Mouse (Mus musculus): ENCODE data around the gene Trhde. TPM values are rescaled to one million over a fixed set of nuclear protein-coding genes. Genes with fewer than 3 reads are reported as not detected.

Trhde gene
- 0.13 and 0.16 TPM in 2 replicates for polyA plus RNA-seq (2015; fragmentation: Nextera tagmentation; extraction: Ambion mirVana)

DNA sequence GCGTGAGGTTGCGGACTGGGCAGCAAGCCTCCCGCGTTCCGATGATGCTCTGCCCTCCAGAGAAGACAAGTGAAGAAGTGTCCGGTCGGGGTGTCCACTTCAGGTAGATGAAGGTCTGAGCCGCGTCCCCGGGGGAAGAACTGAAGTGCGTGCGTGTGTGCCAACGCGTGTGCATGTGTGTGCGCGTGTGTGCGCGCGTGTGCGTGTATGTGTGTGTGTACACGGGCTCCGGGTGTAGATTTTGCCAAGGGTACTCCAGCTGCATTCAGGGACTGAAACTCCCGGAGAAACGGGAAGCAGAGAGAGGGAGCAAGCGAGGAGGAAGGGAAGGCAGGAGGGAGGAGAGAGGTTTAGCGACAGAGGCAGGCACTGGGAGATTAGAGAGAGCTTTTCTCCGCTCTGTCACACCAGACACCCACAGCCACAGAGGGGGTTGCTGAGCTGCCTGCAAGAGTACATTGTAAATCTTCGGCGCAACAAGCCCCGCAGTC, at the start of gene Trhde:
Gene Trhde (minus strand): TSS at position 147 of the 491 bp plus-strand sequence.
- no peaks in the 10 kb centered on the region for H3K9me3 ChIP-seq
- ATAC-seq (ENCODE audit: borderline replicate concordance, extremely low read depth, low FRiP score, low TSS enrichment), result no peak
- 2% methylated on average over 26 of the region's 30 CpGs for WGBS
- H3K9ac ChIP-seq, result peak within 1 kb of the TSS; percentile 19; the same call in 1 of the 2 replicates
- H3K27ac ChIP-seq, result no peak within 1 kb of the TSS
- no peaks in the 10 kb centered on the region for H3K36me3 ChIP-seq
- H3K27me3 ChIP-seq, result peaks cover 51% of the 10 kb centered on the region
- H3K4me1 ChIP-seq, result peaks cover 11% of the 10 kb centered on the region; the same call in 1 of the 2 replicates
- H3K4me2 ChIP-seq, result peak within 1 kb of the TSS; percentile 93
- H3K4me3 ChIP-seq, result peak within 1 kb of the TSS; percentile 48

- no peak overlapping the region for H3K27ac ChIP-seq
- no peaks in the 10 kb centered on the region for H3K4me1 ChIP-seq
- no peak overlapping the region for H3K9ac ChIP-seq
- no peaks in the 10 kb centered on the region for H3K27me3 ChIP-seq
- H3K4me3 ChIP-seq, result no peak overlapping the region
- ATAC-seq (ENCODE audit: borderline replicate concordance, extremely low read depth, low FRiP score, low TSS enrichment), result no peak; the same call in 1 of the 2 replicates
- H3K4me2 ChIP-seq, result no peak overlapping the region
- H3K36me3 ChIP-seq, result no peaks in the 10 kb centered on the region
- H3K9me3 ChIP-seq, result no peaks in the 10 kb centered on the region
- 88% methylated on average over 12 of the region's 12 CpGs for WGBS
Measured at GRCm38 (mm10) chr10:114841966-114842365, 39.9 kb upstream of the Trhde start.

- Histone ChIP-seq H3K4me2 (no peak overlapping the region), H3K9me3 (no peaks in the 10 kb centered on the region), H3K27me3 (no peaks in the 10 kb centered on the region), H3K27ac (no peak overlapping the region), H3K4me1 (no peaks in the 10 kb centered on the region), H3K9ac (no peak overlapping the region), H3K36me3 (no peaks in the 10 kb centered on the region), H3K4me3 (no peak overlapping the region)
- no peak for ATAC-seq (ENCODE audit: borderline replicate concordance, extremely low read depth, low FRiP score, low TSS enrichment)
- WGBS, result 73% methylated on average over 5 of the region's 5 CpGs
Measured at GRCm38 (mm10) chr10:114841440-114841839, 39.3 kb upstream of the Trhde start.

DNA sequence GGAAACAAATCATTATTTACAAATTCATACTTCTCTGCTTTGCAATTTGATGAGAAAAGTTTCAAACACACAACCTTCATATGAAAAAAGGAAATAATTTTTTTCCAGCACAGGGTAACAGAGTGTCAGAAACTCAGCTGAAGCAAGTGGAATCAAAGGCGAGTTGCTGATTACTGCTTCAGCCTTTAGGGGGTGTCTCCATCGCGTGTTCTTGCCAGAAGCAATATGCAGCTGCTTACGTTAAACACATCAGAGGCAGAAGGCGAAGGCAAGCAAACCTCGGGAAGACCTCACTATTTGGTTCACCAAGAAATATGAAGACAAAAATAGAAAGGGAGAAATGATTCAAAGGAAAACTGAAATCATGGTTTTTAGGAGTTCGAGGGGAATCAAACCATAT, 29.2 kb upstream of the Trhde start:
- WGBS, result 45% methylated on average over 7 of the region's 7 CpGs
- no peak overlapping the region for H3K27ac ChIP-seq
- H3K27me3 ChIP-seq, result no peaks in the 10 kb centered on the region
- H3K36me3 ChIP-seq, result no peaks in the 10 kb centered on the region
- H3K9ac ChIP-seq, result no peak overlapping the region
- H3K4me3 ChIP-seq, result no peak overlapping the region
- H3K4me2 ChIP-seq, result no peak overlapping the region
- no peak for ATAC-seq (ENCODE audit: borderline replicate concordance, extremely low read depth, low FRiP score, low TSS enrichment)
- H3K4me1 ChIP-seq, result no peaks in the 10 kb centered on the region
- no peaks in the 10 kb centered on the region for H3K9me3 ChIP-seq

- no peak for ATAC-seq (ENCODE audit: borderline replicate concordance, extremely low read depth, low FRiP score, low TSS enrichment)
- WGBS, result 32% methylated on average over 3 of the region's 3 CpGs
- no peak overlapping the region for H3K27ac ChIP-seq
- peaks cover under 1% of the 10 kb centered on the region; the same call in 1 of the 2 replicates for H3K27me3 ChIP-seq
- H3K4me3 ChIP-seq, result no peak overlapping the region
- no peak overlapping the region for H3K9ac ChIP-seq
- H3K36me3 ChIP-seq, result no peaks in the 10 kb centered on the region
- H3K4me2 ChIP-seq, result no peak overlapping the region
- H3K9me3 ChIP-seq, result no peaks in the 10 kb centered on the region
- no peaks in the 10 kb centered on the region for H3K4me1 ChIP-seq
Measured at GRCm38 (mm10) chr10:114808799-114809198, 6.7 kb upstream of the Trhde start.

GRCm38 (mm10) chr10:114805884-114806283, 3.8 kb upstream of the Trhde start:
- peaks cover 29% of the 10 kb centered on the region for H3K27me3 ChIP-seq
- no peak overlapping the region for H3K27ac ChIP-seq
- H3K36me3 ChIP-seq, result no peaks in the 10 kb centered on the region
- WGBS, result 42% methylated on average over 3 of the region's 3 CpGs
- no peak for ATAC-seq (ENCODE audit: borderline replicate concordance, extremely low read depth, low FRiP score, low TSS enrichment)
- H3K9me3 ChIP-seq, result no peaks in the 10 kb centered on the region
- peaks cover 9% of the 10 kb centered on the region; the same call in 1 of the 2 replicates for H3K4me1 ChIP-seq
- H3K9ac ChIP-seq, result no peak overlapping the region
- H3K4me2 ChIP-seq, result no peak overlapping the region
- H3K4me3 ChIP-seq, result no peak overlapping the region

DNA sequence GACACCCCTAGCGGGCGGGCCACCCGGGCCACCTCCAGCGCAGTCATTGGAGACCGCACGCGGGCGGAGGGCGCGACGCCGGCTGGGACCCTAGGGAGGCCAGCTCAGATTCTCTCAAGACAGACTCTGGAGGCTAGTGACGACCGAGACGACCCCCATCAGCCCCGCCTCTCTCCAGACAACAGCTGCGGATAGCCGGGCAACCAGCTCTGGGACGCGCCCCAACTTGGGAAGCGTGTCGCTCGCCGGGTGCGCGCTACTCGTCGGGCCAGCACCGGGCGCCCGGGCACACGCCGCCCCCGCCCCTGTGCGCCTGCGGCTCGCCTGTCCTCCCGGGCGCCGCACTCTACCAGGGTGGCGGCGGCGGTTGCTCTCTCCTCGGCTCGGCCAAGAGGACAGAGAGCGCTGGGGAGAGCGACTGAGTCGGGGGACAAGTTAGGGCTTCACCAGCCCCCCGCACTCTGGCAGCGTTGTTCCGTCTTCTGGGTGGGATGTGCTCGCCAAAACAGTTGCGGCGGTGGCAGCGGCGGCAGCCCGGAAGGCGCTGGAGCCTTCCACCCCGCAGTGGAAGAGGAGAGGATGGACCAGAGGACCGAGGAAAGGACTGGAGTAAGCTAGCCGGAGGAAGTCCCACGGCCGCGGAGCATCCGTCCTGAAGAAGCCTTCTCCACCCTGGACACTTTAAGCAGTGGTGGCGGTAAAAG, 498 bp downstream of the Trhde start:
- ATAC-seq (ENCODE audit: borderline replicate concordance, extremely low read depth, low FRiP score, low TSS enrichment), result peak; percentile 78
- Histone ChIP-seq H3K4me2 (peak overlapping the region; percentile 93), H3K27ac (no peak overlapping the region), H3K9me3 (no peaks in the 10 kb centered on the region), H3K4me3 (peak overlapping the region; percentile 48), H3K27me3 (peaks cover 51% of the 10 kb centered on the region), H3K36me3 (no peaks in the 10 kb centered on the region), H3K9ac (peak overlapping the region; percentile 19; the same call in 1 of the 2 replicates), H3K4me1 (peaks cover 11% of the 10 kb centered on the region; the same call in 1 of the 2 replicates)
- WGBS, result under 1% methylated on average over 62 of the region's 66 CpGs

- H3K4me2 ChIP-seq, result peak overlapping the region; percentile 93
- no peak overlapping the region for H3K9ac ChIP-seq
- ATAC-seq (ENCODE audit: borderline replicate concordance, extremely low read depth, low FRiP score, low TSS enrichment), result peak; percentile 29; the same call in 1 of the 2 replicates
- no peak overlapping the region for H3K27ac ChIP-seq
- H3K9me3 ChIP-seq, result no peaks in the 10 kb centered on the region
- peak overlapping the region; percentile 48 for H3K4me3 ChIP-seq
- peaks cover 11% of the 10 kb centered on the region; the same call in 1 of the 2 replicates for H3K4me1 ChIP-seq
- WGBS, result 5% methylated on average over 75 of the region's 75 CpGs
- no peaks in the 10 kb centered on the region for H3K36me3 ChIP-seq
- peaks cover 51% of the 10 kb centered on the region for H3K27me3 ChIP-seq
Measured at GRCm38 (mm10) chr10:114800331-114801304, 1.5 kb downstream of the Trhde start.

DNA sequence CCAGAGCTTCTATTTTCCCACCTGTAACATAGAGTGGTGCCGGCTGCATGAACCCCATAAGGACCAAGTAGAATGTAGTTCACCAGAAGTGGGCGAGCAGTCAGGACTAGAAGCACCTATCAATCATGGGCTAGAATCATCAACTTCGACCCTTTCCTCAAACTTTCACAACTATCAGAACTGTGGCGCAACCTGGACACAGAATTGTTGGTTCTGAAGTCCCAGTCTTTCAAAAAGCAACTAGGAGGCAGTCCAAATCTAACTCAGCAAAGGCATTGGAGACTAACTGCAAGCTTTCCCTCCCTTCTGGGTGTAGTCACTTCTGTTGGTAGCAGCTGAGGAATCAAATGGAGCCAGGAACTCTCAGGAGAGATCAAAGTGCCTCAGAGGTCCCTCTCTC, 2.6 kb downstream of the Trhde start:
- ATAC-seq (ENCODE audit: borderline replicate concordance, extremely low read depth, low FRiP score, low TSS enrichment), result no peak
- WGBS, result 75% methylated on average over 4 of the region's 4 CpGs
- H3K4me1 ChIP-seq, result peaks cover 11% of the 10 kb centered on the region; the same call in 1 of the 2 replicates
- H3K9me3 ChIP-seq, result no peaks in the 10 kb centered on the region
- no peak overlapping the region for H3K9ac ChIP-seq
- H3K4me2 ChIP-seq, result no peak overlapping the region
- no peak overlapping the region for H3K27ac ChIP-seq
- no peak overlapping the region for H3K4me3 ChIP-seq
- no peaks in the 10 kb centered on the region for H3K36me3 ChIP-seq
- peaks cover 51% of the 10 kb centered on the region for H3K27me3 ChIP-seq

DNA sequence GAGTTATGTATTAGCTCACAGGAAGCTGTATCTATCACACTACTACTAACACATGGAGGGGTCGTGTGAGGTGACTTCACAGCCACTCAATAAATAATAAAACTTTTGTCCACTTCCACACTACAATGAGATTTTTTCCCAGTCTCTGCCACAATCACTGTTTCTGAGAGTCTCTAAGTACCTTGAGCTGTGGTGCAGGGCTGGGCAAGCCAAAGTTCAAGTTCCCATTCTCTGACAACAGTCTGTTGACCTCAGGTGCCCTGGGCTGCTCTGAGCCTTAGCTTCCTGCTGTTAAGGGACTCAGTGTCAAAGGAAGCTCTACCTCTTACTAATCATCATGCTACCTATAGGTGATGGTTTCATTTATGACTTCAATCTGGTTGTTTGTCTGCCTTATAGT, 3.3 kb downstream of the Trhde start:
- WGBS, result 24% methylated on average over 1 of the region's 1 CpGs
- Histone ChIP-seq H3K4me3 (no peak overlapping the region), H3K4me1 (peaks cover 11% of the 10 kb centered on the region; the same call in 1 of the 2 replicates), H3K27ac (no peak overlapping the region), H3K4me2 (no peak overlapping the region), H3K9me3 (no peaks in the 10 kb centered on the region), H3K36me3 (no peaks in the 10 kb centered on the region), H3K9ac (no peak overlapping the region), H3K27me3 (peaks cover 51% of the 10 kb centered on the region)
- ATAC-seq (ENCODE audit: borderline replicate concordance, extremely low read depth, low FRiP score, low TSS enrichment), result no peak

DNA sequence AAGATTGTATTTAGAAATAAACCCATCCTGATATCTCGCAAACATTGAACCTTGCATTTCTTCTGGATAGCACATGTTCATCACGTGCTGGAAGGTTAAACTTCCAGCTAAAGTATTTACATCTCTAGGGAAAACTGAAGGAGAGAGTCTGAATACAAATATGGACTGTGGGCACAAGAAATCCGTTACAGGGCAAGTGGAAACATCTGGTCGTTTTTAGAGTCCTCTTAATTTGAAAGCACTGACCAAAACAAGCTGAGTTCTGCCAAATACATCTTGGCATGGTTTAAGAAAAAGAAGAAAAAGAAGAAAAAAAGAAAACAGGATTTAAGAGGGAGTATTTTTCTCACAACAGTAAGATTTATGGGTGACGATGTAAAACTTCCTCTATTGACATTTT, 3.9 kb downstream of the Trhde start:
- no peak for ATAC-seq (ENCODE audit: borderline replicate concordance, extremely low read depth, low FRiP score, low TSS enrichment)
- 44% methylated on average over 5 of the region's 5 CpGs for WGBS
- no peak overlapping the region for H3K4me2 ChIP-seq
- H3K9me3 ChIP-seq, result no peaks in the 10 kb centered on the region
- no peak overlapping the region for H3K27ac ChIP-seq
- no peaks in the 10 kb centered on the region for H3K36me3 ChIP-seq
- H3K4me3 ChIP-seq, result no peak overlapping the region
- H3K9ac ChIP-seq, result no peak overlapping the region
- peaks cover 11% of the 10 kb centered on the region; the same call in 1 of the 2 replicates for H3K4me1 ChIP-seq
- H3K27me3 ChIP-seq, result peaks cover 45% of the 10 kb centered on the region

Data from lung, embryonic 15.5 days (tissue).